Mouse (Mus musculus): Measurements from ENCODE around the gene Xaf1.

The Xaf1 gene

GRCm38 (mm10) chr11:72301334-72301733 lies at the start of gene Xaf1:
Gene Xaf1, plus strand, starts transcription at chr11:72301629.
- DNase-seq (ENCODE audit: low spot score in 2 of 2) = peak in 1 of 2 experiments; percentile 12

- DNase-seq (ENCODE audit: low spot score in 2 of 2) = no peak
Measured at GRCm38 (mm10) chr11:72255629-72256028, 45.8 kb upstream of the Xaf1 start.

- DNase-seq (ENCODE audit: low spot score in 2 of 2) = no peak
Measured at GRCm38 (mm10) chr11:72256441-72256840, 45.0 kb upstream of the Xaf1 start.

DNA sequence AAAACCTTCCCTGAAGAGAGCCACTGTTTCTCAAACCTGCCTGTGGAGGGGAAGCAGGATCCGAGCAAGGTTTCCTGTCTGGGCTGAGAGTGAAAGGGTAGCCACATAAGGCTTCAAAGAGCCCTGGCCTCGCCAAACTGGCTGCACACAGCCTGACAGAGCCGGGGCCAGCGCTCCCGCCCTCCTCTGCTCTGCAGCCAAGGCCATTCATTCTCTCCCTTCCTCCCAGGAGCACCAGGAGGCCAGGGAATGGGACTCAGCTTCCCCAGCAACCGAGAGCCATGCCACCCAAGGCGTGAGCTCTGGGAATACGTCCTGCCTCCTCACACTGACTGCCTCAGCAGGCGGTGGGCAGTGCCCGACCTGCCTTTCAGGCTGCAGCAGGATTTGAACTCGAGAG lies 35.9 kb upstream of the Xaf1 start:
- DNase-seq (ENCODE audit: low spot score in 2 of 2) = peak; percentile 48 to 53

DNA sequence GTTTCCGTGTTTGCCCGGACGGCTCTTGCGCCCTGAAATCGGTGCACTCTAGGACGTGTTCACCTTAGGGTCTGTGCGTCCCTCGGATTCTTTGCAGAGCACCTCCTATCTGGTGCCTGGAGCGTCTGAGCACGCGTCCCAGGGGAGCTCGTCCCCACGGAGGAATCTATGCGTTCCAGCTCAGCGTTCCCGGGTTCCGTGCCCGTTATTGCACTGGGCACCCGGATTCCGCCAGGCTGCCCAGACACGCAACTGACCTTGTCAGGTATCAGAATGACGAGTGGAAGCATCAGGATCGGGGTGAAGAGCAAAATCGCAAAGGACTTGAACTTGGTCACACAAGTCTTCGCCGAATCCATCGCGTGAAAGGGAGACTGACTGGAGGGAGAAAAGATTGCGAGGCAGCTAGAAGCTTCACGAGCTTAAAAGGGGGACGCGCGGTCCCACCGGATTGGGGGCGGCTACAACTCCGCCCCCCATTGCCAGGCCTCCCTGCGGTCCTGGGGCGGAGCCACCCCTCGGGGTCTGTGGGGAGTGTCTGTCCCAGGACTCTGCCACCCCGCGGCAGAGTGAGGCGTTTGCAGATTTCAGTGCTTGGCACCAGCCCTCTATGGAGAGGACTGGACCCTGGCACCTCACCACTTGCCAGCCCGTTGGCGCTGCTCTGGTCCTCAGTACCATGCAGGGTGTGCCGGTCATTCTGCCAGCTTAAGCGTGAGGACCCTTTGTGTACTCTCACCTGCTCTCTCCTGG lies 35.0 kb upstream of the Xaf1 start:
- peak; percentile 49 to 62 for DNase-seq (ENCODE audit: low spot score in 2 of 2)

DNA sequence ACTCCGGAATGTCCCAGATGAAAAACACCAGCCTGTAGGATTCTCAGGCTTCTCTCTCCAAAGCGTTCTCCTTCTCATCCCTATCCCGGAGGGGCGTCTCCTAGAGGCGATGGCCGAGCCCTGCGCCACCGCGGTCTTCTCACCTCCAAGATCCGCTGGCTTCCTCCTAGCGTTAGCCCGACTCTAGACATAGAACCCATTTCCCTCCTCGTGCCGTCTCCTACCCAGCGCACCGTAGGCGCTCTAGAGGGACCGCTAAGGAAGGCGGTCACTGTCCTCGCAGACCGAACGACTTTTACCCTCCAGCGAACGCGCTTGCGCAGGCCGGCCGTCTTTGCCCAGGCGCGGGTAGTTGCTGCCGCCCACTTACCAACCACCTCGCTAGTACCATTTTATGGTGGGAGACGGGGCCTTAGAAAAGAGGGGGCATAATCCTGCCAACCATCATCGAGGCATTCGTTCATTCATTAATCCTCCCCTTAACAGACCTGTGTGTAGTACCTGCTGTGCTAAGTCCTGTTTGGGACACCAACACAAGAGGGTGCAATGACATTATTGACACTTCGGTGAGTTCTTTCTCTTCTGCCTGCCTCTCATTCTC lies 34.4 kb upstream of the Xaf1 start, which contains the start of gene Slc13a5:
Gene Slc13a5, minus strand, starts transcription at position 263 of the 601 bp plus-strand sequence.
- no peak for DNase-seq (ENCODE audit: low spot score in 2 of 2)

- no peak for DNase-seq (ENCODE audit: low spot score in 2 of 2)
Measured at GRCm38 (mm10) chr11:72271761-72272160, 29.7 kb upstream of the Xaf1 start.

- no peak for DNase-seq (ENCODE audit: low spot score in 2 of 2)
Measured at GRCm38 (mm10) chr11:72273341-72273740, 28.1 kb upstream of the Xaf1 start.

- no peak for DNase-seq (ENCODE audit: low spot score in 2 of 2)
Measured at GRCm38 (mm10) chr11:72281143-72281851, 20.1 kb upstream of the Xaf1 start.

GRCm38 (mm10) chr11:72281852-72282400 lies 19.5 kb upstream of the Xaf1 start:
- DNase-seq (ENCODE audit: low spot score in 2 of 2) = no peak

DNA sequence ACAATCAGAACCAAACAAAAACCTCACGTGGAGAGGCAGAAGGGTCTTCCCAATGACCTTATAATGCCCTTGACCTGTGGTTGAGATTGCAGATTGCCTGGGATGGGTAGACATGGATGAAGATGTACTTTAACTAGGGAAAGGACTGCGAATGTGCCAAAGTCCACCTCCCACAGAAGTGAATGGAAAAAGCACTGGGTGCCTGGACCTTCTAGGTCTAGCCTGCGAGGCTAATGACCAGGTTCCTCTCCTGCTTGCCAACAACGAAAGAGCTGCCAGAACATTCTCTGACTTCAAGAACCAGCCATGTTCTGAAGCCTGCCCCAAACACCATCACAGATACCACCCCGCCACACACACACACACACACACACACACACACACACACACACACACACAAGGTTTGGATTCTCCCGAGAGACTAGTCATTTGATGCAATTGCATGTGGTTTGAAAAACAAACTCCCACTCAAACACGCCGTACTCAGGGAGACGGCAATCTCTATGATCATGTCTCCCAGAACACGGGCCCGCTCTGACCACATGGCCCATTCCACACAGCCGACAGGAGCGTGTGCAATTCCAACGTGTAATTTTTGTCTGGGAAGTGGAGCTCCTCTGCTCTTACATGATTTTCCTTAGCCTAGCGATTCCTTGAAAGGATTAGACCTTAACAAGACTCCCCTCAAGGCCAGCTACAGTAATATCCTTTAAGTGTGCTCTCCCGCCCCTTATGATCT lies 17.8 kb upstream of the Xaf1 start:
- DNase-seq (ENCODE audit: low spot score in 2 of 2) = no peak

DNA sequence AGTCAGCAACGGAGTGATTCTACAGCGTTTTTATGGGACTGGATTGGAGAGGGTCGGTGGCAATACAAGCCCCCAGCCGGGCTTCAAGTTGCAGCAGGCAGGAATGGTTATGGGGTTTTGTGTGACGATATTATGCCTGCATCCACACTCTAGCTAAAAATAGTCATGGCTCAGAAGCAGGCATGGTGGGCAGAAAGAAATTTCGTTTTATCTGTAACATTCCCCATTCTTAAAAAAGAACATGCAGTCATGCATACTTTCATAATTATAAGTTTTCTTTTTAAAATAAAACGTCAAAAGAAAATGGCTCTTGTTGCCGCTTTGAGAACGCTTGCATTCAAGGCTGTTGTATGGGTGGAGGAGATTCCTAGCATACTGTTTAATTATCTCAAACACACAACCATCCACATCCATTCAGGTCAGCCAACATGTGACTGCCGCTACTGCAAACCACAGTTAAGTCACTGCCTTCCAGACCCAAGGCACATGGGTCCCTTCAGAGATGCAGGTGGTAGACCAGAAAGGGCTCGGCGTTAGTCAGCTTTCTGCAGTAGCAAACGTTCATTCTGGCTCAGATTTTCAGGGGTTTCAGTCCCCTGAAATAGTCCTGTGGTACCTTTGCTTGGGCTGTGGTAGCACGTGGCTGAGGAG lies 16.8 kb upstream of the Xaf1 start:
- no peak for DNase-seq (ENCODE audit: low spot score in 2 of 2)

- DNase-seq (ENCODE audit: low spot score in 2 of 2) = no peak
Measured at GRCm38 (mm10) chr11:72285971-72286480, 15.4 kb upstream of the Xaf1 start.

- no peak for DNase-seq (ENCODE audit: low spot score in 2 of 2)
Measured at GRCm38 (mm10) chr11:72286651-72287050, 14.8 kb upstream of the Xaf1 start.

DNA sequence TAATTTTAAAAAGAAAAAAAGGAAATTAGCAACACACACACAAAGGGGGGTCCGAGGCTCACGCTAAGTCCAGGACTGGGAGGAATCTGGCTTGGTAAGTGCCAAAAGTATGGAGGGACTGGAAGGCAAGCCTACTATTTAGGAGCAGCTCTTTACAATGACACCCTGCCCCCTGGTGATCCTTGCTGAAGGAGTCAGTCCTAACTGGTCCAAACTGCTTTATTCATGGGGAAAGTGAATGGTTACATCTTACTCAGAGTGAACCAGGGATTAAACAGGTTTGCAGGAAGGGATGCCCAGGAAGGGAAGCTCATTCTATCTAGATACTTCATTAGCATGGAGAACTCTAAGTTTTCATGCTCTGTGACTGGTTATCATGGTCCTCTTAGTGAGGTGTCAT lies 14.3 kb upstream of the Xaf1 start:
- no peak for DNase-seq (ENCODE audit: low spot score in 2 of 2)

DNA sequence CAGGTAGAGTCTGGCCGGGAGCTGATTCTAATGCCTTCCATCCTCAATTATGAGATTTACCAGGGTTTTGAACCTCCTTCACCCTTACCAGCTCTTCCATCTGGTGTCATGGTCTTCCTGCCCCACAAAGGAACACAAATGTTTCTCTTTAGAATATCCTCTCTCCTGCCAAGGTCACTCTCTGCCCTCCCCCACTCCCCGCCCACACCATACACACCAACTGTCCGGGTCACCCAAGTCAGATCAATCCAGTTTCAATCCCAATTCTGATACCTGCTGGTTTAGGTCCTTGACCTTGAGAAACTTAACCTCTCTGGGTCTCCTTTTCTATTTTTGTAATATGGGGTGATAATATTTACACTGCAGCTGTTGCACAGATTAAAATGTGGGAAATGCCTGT lies 13.9 kb upstream of the Xaf1 start:
- DNase-seq (ENCODE audit: low spot score in 2 of 2) = no peak

- no peak for DNase-seq (ENCODE audit: low spot score in 2 of 2)
Measured at GRCm38 (mm10) chr11:72293116-72293515, 8.3 kb upstream of the Xaf1 start.

DNA sequence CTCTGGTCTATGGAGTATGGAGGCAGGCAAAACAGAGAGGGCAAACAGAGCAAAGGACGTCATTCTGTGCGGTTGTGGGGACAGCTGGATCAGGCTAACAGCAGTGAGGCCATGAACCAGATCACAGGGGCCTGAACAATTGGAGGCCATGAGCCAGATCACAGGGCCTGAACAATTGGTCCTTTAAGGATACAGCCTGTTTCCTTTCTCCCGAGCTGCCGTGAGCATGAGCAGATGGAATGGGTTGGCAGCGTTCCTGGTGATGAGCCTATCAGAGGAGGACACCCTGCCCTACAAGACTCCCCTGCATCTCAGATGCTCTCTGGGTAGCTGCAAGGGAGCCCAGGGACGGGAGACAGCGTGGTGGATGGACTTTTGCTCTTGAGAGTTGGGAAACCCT lies 801 bp downstream of the Xaf1 start:
- DNase-seq (ENCODE audit: low spot score in 2 of 2) = peak; percentile 11 to 23

- DNase-seq (ENCODE audit: low spot score in 2 of 2) = no peak
Measured at GRCm38 (mm10) chr11:72307461-72307860, 6.0 kb downstream of the Xaf1 start.

DNA sequence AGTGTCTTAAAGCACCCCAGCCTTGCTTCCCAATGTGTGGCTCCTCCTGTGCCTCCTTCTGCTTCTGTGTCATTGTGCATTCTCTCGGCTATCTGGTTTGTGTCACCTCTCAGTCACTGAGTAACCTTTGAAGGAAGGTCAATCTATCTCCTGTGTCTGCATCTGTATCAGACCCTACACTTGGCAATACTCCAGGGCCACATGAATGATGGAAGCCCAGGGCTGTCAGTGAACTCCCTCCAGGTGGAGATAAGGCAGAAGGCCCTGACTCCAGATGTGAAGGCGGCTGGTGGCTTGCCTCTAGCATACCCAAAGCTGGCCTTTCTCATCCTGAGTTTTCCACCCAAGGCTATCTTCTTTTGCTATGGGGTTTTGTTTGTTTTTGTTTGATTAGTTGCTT lies 7.6 kb downstream of the Xaf1 start:
- DNase-seq (ENCODE audit: low spot score in 2 of 2) = no peak

DNA sequence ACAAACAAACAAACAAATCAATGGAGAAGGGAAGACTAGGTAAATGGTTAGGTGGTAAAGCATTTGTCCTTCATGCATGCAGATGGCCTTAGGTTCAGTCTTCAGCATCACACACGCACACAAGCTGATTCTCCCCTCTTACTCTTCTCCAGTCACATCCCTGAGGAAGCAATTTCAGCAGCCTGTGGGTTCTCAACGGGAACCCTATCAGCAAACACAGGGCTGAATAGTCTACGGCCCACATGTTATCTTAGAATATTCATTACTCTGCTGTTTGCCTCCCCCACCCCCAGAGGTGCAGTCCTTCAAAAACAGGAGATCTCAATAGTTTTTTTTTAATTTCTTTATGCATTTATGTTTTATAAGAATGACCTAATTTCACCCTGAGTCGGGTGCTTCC lies 9.1 kb downstream of the Xaf1 start:
- DNase-seq (ENCODE audit: low spot score in 2 of 2) = no peak
